22 mouse cellular contexts compared by ENCODE assay signal in the genomic region with DNA sequence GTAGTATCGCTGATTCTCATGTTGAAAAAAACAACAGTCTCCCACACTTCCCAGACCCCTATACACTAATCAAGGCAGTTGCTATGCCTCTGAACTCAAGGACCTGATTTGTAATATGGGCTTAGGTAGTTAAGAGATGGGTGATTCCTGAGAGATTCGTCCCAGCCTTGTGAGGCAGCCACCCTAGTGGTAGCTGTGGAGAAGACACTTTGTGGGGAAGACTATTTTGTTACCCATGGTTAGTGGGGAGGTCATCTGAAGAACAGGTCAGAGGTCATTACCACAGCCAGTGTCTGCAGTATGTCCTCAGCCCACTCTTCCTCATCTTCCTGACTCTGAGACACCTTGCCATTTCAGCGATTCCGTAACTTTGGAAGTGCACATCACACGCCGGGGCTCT. TPM values are rescaled to one million over a fixed set of nuclear protein-coding genes. Genes with fewer than 3 reads are reported as not detected.
DNase-seq lines count a peak whose midpoint lies in the region; ATAC-seq and TF ChIP-seq lines count a peak whose summit lies in the region.
"Had no signal": no experiment of that assay in that cellular context is flagged by ENCODE, and none has a peak within 500 bp of the region (broad histone marks: within the 10 kb centered on the region; RNA-seq: fewer than 3 reads in every experiment).

No protein-coding gene starts in this region.

- intact Hi-C loops in gastrocnemius, postnatal 36 days (cut with DNase I): no loop called here

- no peaks in the 10 kb centered on the region; the same call in 1 of the 2 replicates for H3K4me1 ChIP-seq in kidney, postnatal 0 days (replicated peaks; ENCODE audit: insufficient read depth, low read length)
- H3K4me1 ChIP-seq in kidney, embryonic 16.5 days (ENCODE audit: insufficient read depth, low read length): no peaks in the 10 kb centered on the region
- H3K4me1 ChIP-seq in lung, postnatal 0 days (ENCODE audit: insufficient read depth, low read depth, low read length): no peaks in the 10 kb centered on the region; the same call in 1 of the 2 replicates
- no peaks in the 10 kb centered on the region for H3K4me1 ChIP-seq in lung, adult 2 months (ENCODE audit: control insufficient read depth, insufficient read depth, low read length)
- H3K4me1 ChIP-seq in G1E (ENCODE audit: insufficient read depth, low read depth, low read length): no peaks in the 10 kb centered on the region
- H3K4me1 ChIP-seq: midbrain, embryonic 10.5 days had no signal

- no peaks in the 10 kb centered on the region for H3K27me3 ChIP-seq in kidney, postnatal 0 days (ENCODE audit: insufficient read depth, low read length)
- no peaks in the 10 kb centered on the region for H3K27me3 ChIP-seq in kidney, embryonic 16.5 days (ENCODE audit: insufficient read depth, low read length)
- H3K27me3 ChIP-seq in lung, postnatal 0 days (replicated peaks; ENCODE audit: insufficient read depth, low read length): no peaks in the 10 kb centered on the region
- no peaks in the 10 kb centered on the region for H3K27me3 ChIP-seq in G1E (ENCODE audit: insufficient read depth, low read length)
- H3K27me3 ChIP-seq: kidney, embryonic 15.5 days; limb, embryonic 15.5 days; neural tube, embryonic 12.5 days; Patski had no signal

- TF ChIP-seq POLR2A in lung, adult 2 months (IDR thresholded peaks at IDR 0.05; ENCODE audit: borderline replicate concordance, extremely low read depth, low read depth, low read length): no peak
- TF ChIP-seq POLR2A in brain, embryonic 14.5 days (IDR thresholded peaks at IDR 0.05; ENCODE audit: borderline replicate concordance, extremely low read depth, insufficient read depth, insufficient read length, poor library complexity, severe bottlenecking): no peak

- no peak for DNase-seq in kidney, postnatal 0 days (ENCODE audit: low spot score)
- DNase-seq in lung, postnatal 0 days (ENCODE audit: low spot score): no peak
- no peak for DNase-seq in lung, adult 2 months
- DNase-seq in G1E (ENCODE audit: low spot score): no peak
- no peak for DNase-seq in brain, embryonic 14.5 days (ENCODE audit: low read depth)
- DNase-seq in gastrocnemius, postnatal 36 days: no peak
- DNase-seq: adrenal gland, adult 8-10 months; cerebellum, adult 18-20 months; gastrocnemius, adult 2 months; kidney, adult 11 months; left cerebral cortex, postnatal 4 days; right cerebral cortex, postnatal 14 days had no signal

- H3K4me2 ChIP-seq in kidney, postnatal 0 days (ENCODE audit: low read length): no peak overlapping the region
- no peak overlapping the region for H3K4me2 ChIP-seq in kidney, embryonic 16.5 days (replicated peaks; ENCODE audit: low read depth, low read length)
- H3K4me2 ChIP-seq in lung, postnatal 0 days (replicated peaks; ENCODE audit: low read depth, low read length): no peak overlapping the region
- H3K4me2 ChIP-seq: kidney, embryonic 15.5 days; limb, embryonic 15.5 days; neural tube, embryonic 12.5 days had no signal

- no peak overlapping the region for H3K4me3 ChIP-seq in kidney, postnatal 0 days (replicated peaks; ENCODE audit: low read depth, low read length)
- H3K4me3 ChIP-seq in kidney, embryonic 16.5 days (ENCODE audit: low read length): no peak overlapping the region
- H3K4me3 ChIP-seq in lung, postnatal 0 days (ENCODE audit: low read depth, low read length): no peak overlapping the region
- H3K4me3 ChIP-seq in lung, adult 2 months (replicated peaks; ENCODE audit: extremely low read depth, low read depth, low read length): no peak overlapping the region
- H3K4me3 ChIP-seq in G1E (ENCODE audit: low read depth, low read length): no peak overlapping the region
- H3K4me3 ChIP-seq: gastrocnemius, adult 2 months; heart, embryonic 10.5 days; kidney, embryonic 15.5 days; limb, embryonic 15.5 days; midbrain, embryonic 10.5 days; neural tube, embryonic 12.5 days had no signal

- TF ChIP-seq CTCF in kidney, postnatal 0 days (IDR thresholded peaks at IDR 0.05; ENCODE audit: low read depth): peak; percentile 39; the same call in 1 of the 2 replicates
- TF ChIP-seq CTCF in lung, postnatal 0 days (IDR thresholded peaks at IDR 0.05): peak; percentile 36; the same call in 1 of the 2 replicates
- no peak for TF ChIP-seq CTCF in lung, adult 2 months (IDR thresholded peaks at IDR 0.05; ENCODE audit: insufficient read depth, low read length)
- TF ChIP-seq CTCF in G1E (IDR thresholded peaks at IDR 0.05; ENCODE audit: low read depth, low read length): peak; percentile 12; the same call in 1 of the 2 replicates
- peak; percentile 25; the same call in 1 of the 2 replicates for TF ChIP-seq CTCF in brain, embryonic 14.5 days (IDR thresholded peaks at IDR 0.05; ENCODE audit: borderline replicate concordance, extremely low read depth, insufficient read depth, insufficient read length)

- H3K36me3 ChIP-seq in kidney, postnatal 0 days (ENCODE audit: insufficient read depth, low read length): no peaks in the 10 kb centered on the region
- no peaks in the 10 kb centered on the region for H3K36me3 ChIP-seq in kidney, embryonic 16.5 days (ENCODE audit: insufficient read depth, low read length)
- no peaks in the 10 kb centered on the region for H3K36me3 ChIP-seq in lung, postnatal 0 days (ENCODE audit: insufficient read depth, low read length)
- no peaks in the 10 kb centered on the region for H3K36me3 ChIP-seq in G1E (replicated peaks)
- H3K36me3 ChIP-seq: heart, embryonic 10.5 days; kidney, embryonic 15.5 days; limb, embryonic 15.5 days; midbrain, embryonic 10.5 days; neural tube, embryonic 12.5 days had no signal

- ATAC-seq in kidney, postnatal 0 days (replicated peaks; ENCODE audit: low FRiP score, low read depth): no peak
- no peak for ATAC-seq in kidney, embryonic 16.5 days (ENCODE audit: low FRiP score, low TSS enrichment)
- no peak for ATAC-seq in lung, postnatal 0 days
- ATAC-seq in G1E (ENCODE audit: extremely low read depth, insufficient number of reproducible peaks, low FRiP score, poor library complexity, severe bottlenecking): no peak
- ATAC-seq: activated CD4-positive, CD25-positive, alpha-beta regulatory T cell, adult 4 months; hindbrain, embryonic 16.5 days; Patski had no signal

- no peak overlapping the region for H3K27ac ChIP-seq in kidney, postnatal 0 days
- no peak overlapping the region for H3K27ac ChIP-seq in kidney, embryonic 16.5 days (ENCODE audit: low read length)
- no peak overlapping the region for H3K27ac ChIP-seq in lung, postnatal 0 days (ENCODE audit: low read length)
- H3K27ac ChIP-seq: gastrocnemius, adult 2 months; heart, embryonic 10.5 days; kidney, embryonic 15.5 days; limb, embryonic 15.5 days; midbrain, embryonic 10.5 days; neural tube, embryonic 12.5 days had no signal

- no peak overlapping the region for H3K9ac ChIP-seq in kidney, postnatal 0 days (ENCODE audit: low read depth, low read length)
- H3K9ac ChIP-seq in kidney, embryonic 16.5 days (replicated peaks; ENCODE audit: low read length): no peak overlapping the region
- no peak overlapping the region for H3K9ac ChIP-seq in lung, postnatal 0 days (replicated peaks; ENCODE audit: low read depth)
- H3K9ac ChIP-seq: kidney, embryonic 15.5 days; limb, embryonic 15.5 days; neural tube, embryonic 12.5 days had no signal

- H3K9me3 ChIP-seq in kidney, postnatal 0 days (replicated peaks; ENCODE audit: low read length): no peaks in the 10 kb centered on the region
- no peaks in the 10 kb centered on the region for H3K9me3 ChIP-seq in kidney, embryonic 16.5 days (ENCODE audit: low read length)
- no peaks in the 10 kb centered on the region for H3K9me3 ChIP-seq in lung, postnatal 0 days (ENCODE audit: low read length)
- no peaks in the 10 kb centered on the region for H3K9me3 ChIP-seq in G1E (replicated peaks)
- H3K9me3 ChIP-seq: heart, embryonic 10.5 days; kidney, embryonic 15.5 days; limb, embryonic 15.5 days; midbrain, embryonic 10.5 days; neural tube, embryonic 12.5 days had no signal

- TF ChIP-seq EP300 in lung, postnatal 0 days (IDR thresholded peaks at IDR 0.05): no peak

- 89% methylated on average over 6 of the region's 6 CpGs for WGBS in kidney, postnatal 0 days
- WGBS in kidney, embryonic 16.5 days: 89% methylated on average over 6 of the region's 6 CpGs
- WGBS in lung, postnatal 0 days: 95% methylated on average over 6 of the region's 6 CpGs
- 93% methylated on average over 6 of the region's 6 CpGs for WGBS in lung, adult 2 months

RNA-seq across cellular contexts. Expression of gene Pcsk6, which starts 24.3 kb away (rescaled TPM):
- 3.2 and 4.2 TPM in 2 replicates for polyA plus RNA-seq in kidney, postnatal 0 days (2015; fragmentation: Nextera tagmentation; extraction: Ambion mirVana)
- 1.9 and 2.0 TPM in 2 replicates for polyA plus RNA-seq in kidney, embryonic 16.5 days (2015; fragmentation: Nextera tagmentation; extraction: Ambion mirVana)
- polyA plus RNA-seq in lung, postnatal 0 days (2015; fragmentation: Nextera tagmentation; extraction: Ambion mirVana): 1.4 and 1.5 TPM in 2 replicates
- polyA plus RNA-seq in lung, adult 2 months (2012; rRNA removed): 6.9 and 11.3 TPM in 2 replicates
- total RNA-seq in G1E (2014; fragmentation: Nextera tagmentation) (not detected in 2 replicates), G1E (2017) (0.05 and 0.12 TPM in 2 replicates)
- not detected in 2 replicates for polyA plus RNA-seq in G1E (2012)
- polyA plus RNA-seq in brain, embryonic 14.5 days (2012; rRNA removed): 3.8 and 6.5 TPM in 2 replicates
- total RNA-seq in gastrocnemius, postnatal 36 days (2021): 10 to 100 TPM; 19.0 to 19.6 TPM
- total RNA-seq: hematopoietic stem cell, adult 5-6 weeks had no signal
- polyA plus RNA-seq: activated CD4-positive, CD25-positive, alpha-beta regulatory T cell, adult 4 months had no signal
